Mouse (Mus musculus) CH12.LX (cell line): ENCODE measurements around the gene Cnih1. TPM values are rescaled to one million over a fixed set of nuclear protein-coding genes. Genes with fewer than 3 reads are reported as not detected.

Source experiments
- DNase-seq: peaks from one replicate; pipeline ENCODE4 v3.0.0-alpha.2; 2013; ENCODE audit errors: extremely low read depth
- H3K27ac ChIP-seq: 2 replicates; pipeline ENCODE4 v1.5.1; 2012; ENCODE audit warnings: low read depth, mild to moderate bottlenecking, control low read depth, moderate library complexity; ENCODE audit not compliant: insufficient read depth
- H3K27me3 ChIP-seq: replicated peaks from 2 replicates; pipeline ENCODE3; 2012; ENCODE audit warnings: inconsistent platforms
- H3K36me3 ChIP-seq, 2 experiments: replicated peaks in 1 of 2; 2 replicates each; pipeline versions ENCODE3 to v1.6.1; 2012; ENCODE audit warnings: inconsistent platforms in 1 of 2, low read length in 1 of 2, mild to moderate bottlenecking in 1 of 2, mixed read lengths in 1 of 2, moderate library complexity in 1 of 2; ENCODE audit not compliant: control insufficient read depth in 1 of 2, insufficient read depth in 1 of 2
- H3K4me1 ChIP-seq, 2 experiments: 2 replicates each; pipeline ENCODE4 v1.6.1; 2012; ENCODE audit warnings: inconsistent platforms in 1 of 2, moderate library complexity in 1 of 2; ENCODE audit not compliant: insufficient read depth in 2 of 2, control insufficient read depth in 1 of 2
- H3K4me2 ChIP-seq: 2 replicates; pipeline ENCODE4 v1.6.1; 2012; ENCODE audit warnings: low read depth, mild to moderate bottlenecking, control low read depth; ENCODE audit not compliant: poor library complexity, insufficient read depth, severe bottlenecking
- H3K4me3 ChIP-seq, 3 experiments: fragments of 150-350 bp in 1 of 3; sonication (generic) in 1 of 3; replicated peaks in 1 of 3; 2 replicates each; pipeline versions ENCODE3 to v1.5.1; 2011 to 2012; ENCODE audit warnings: low read depth in 2 of 3, low read length in 2 of 3, mild to moderate bottlenecking in 2 of 3, moderate library complexity in 2 of 3, control low read depth in 1 of 3, improper control_type of control experiment in 1 of 3, inconsistent platforms in 1 of 3, mixed read lengths in 1 of 3; ENCODE audit not compliant: poor library complexity in 1 of 3
- H3K79me2 ChIP-seq: replicated peaks from 2 replicates; pipeline ENCODE4 v1.6.1; 2012; ENCODE audit warnings: mild to moderate bottlenecking, moderate library complexity; ENCODE audit not compliant: control insufficient read depth, poor library complexity, insufficient read depth, severe bottlenecking; ENCODE audit errors: extremely low read depth
- H3K9ac ChIP-seq: 2 replicates; pipeline ENCODE4 v1.6.1; 2012; ENCODE audit warnings: low read depth, mild to moderate bottlenecking, control low read depth, moderate library complexity; ENCODE audit not compliant: insufficient read depth
- H3K9me3 ChIP-seq: replicated peaks from 2 replicates; pipeline ENCODE3; 2012; ENCODE audit warnings: low read length, inconsistent platforms, mixed read lengths
- BHLHE40 ChIP-seq: IDR thresholded peaks from 2 replicates; pipeline ENCODE4 v1.6.1; 2011; ENCODE audit warnings: mild to moderate bottlenecking, low read depth, low read length, improper control_type of control experiment
- CHD1 ChIP-seq: IDR thresholded peaks from 2 replicates; pipeline ENCODE4 v1.6.1; 2012; ENCODE audit warnings: low read depth, low read length, improper control_type of control experiment, inconsistent platforms
- CHD2 ChIP-seq: IDR thresholded peaks from 2 replicates; pipeline ENCODE4 v1.6.1; 2011; ENCODE audit warnings: low read length, improper control_type of control experiment
- CTCF ChIP-seq, 2 experiments: IDR thresholded peaks in 1 of 2; conservative IDR thresholded peaks in 1 of 2; 2 replicates each; pipeline ENCODE4 v1.5.1; 2011 to 2012; ENCODE audit warnings: low read depth in 2 of 2, low read length in 2 of 2, improper control_type of control experiment in 1 of 2, inconsistent platforms in 1 of 2, mild to moderate bottlenecking in 1 of 2, moderate library complexity in 1 of 2
- E2F4 ChIP-seq: IDR thresholded peaks from 2 replicates; pipeline ENCODE4 v1.6.1; 2011; ENCODE audit warnings: low read depth, low read length, improper control_type of control experiment; ENCODE audit not compliant: insufficient replicate concordance
- ELF1 ChIP-seq: IDR thresholded peaks from 2 replicates; pipeline ENCODE4 v1.6.1; 2014; ENCODE audit warnings: low read depth, mild to moderate bottlenecking, inconsistent platforms, low read length, improper control_type of control experiment
- EP300 ChIP-seq: IDR thresholded peaks from 2 replicates; pipeline ENCODE4 v1.6.1; 2011; ENCODE audit warnings: low read length, improper control_type of control experiment
- ETS1 ChIP-seq: conservative IDR thresholded peaks from 2 replicates; pipeline ENCODE4 v1.6.1; 2012; ENCODE audit warnings: low read depth, mild to moderate bottlenecking, inconsistent platforms, low read length, improper control_type of control experiment, moderate library complexity
- GABPA ChIP-seq: IDR thresholded peaks from 2 replicates; pipeline ENCODE4 v1.6.1; 2012; ENCODE audit warnings: low read depth, low read length, improper control_type of control experiment, inconsistent platforms; ENCODE audit not compliant: insufficient replicate concordance
- HCFC1 ChIP-seq: IDR thresholded peaks from 2 replicates; pipeline ENCODE4 v1.6.1; 2012; ENCODE audit warnings: low read depth, mild to moderate bottlenecking, inconsistent platforms, low read length, improper control_type of control experiment
- IRF4 ChIP-seq: IDR thresholded peaks from 2 replicates; pipeline ENCODE4 v1.6.1; 2014; ENCODE audit warnings: low read depth, mild to moderate bottlenecking, inconsistent platforms, low read length, improper control_type of control experiment
- JUN ChIP-seq: IDR thresholded peaks from 2 replicates; pipeline ENCODE4 v1.6.1; 2011; ENCODE audit warnings: low read depth, mild to moderate bottlenecking, low read length, improper control_type of control experiment, moderate library complexity; ENCODE audit not compliant: insufficient read depth
- JUND ChIP-seq: conservative IDR thresholded peaks from 2 replicates; pipeline ENCODE4 v1.6.1; 2011; ENCODE audit warnings: low read depth, low read length, improper control_type of control experiment
- KAT2A ChIP-seq: IDR thresholded peaks from 2 replicates; pipeline ENCODE4 v1.6.1; 2012; ENCODE audit warnings: low read length, improper control_type of control experiment, inconsistent platforms; ENCODE audit not compliant: insufficient replicate concordance
- MAFK ChIP-seq: IDR thresholded peaks from 2 replicates; pipeline ENCODE4 v1.6.1; 2011; ENCODE audit warnings: low read length, improper control_type of control experiment; ENCODE audit not compliant: insufficient replicate concordance
- MAX ChIP-seq: IDR thresholded peaks from 2 replicates; pipeline ENCODE4 v1.6.1; 2011; ENCODE audit warnings: low read length, improper control_type of control experiment
- MAZ ChIP-seq: IDR thresholded peaks from 2 replicates; pipeline ENCODE4 v1.6.1; 2012; ENCODE audit warnings: low read depth, mild to moderate bottlenecking, inconsistent platforms, low read length, improper control_type of control experiment, moderate library complexity
- MEF2A ChIP-seq: IDR thresholded peaks from 2 replicates; pipeline ENCODE4 v1.6.1; 2014; ENCODE audit warnings: low read depth, mild to moderate bottlenecking, inconsistent platforms, low read length, improper control_type of control experiment, borderline replicate concordance
- MXI1 ChIP-seq: IDR thresholded peaks from 2 replicates; pipeline ENCODE4 v1.6.1; 2011; ENCODE audit warnings: mild to moderate bottlenecking, low read depth, low read length, improper control_type of control experiment
- MYC ChIP-seq: IDR thresholded peaks from 2 replicates; pipeline ENCODE4 v1.6.1; 2011; ENCODE audit warnings: low read depth, mild to moderate bottlenecking, improper control_type of control experiment, low read length
- NELFE ChIP-seq: IDR thresholded peaks from 2 replicates; pipeline ENCODE4 v1.6.1; 2011; ENCODE audit warnings: low read depth, low read length, improper control_type of control experiment
- NRF1 ChIP-seq: IDR thresholded peaks from 2 replicates; pipeline ENCODE4 v1.6.1; 2014; ENCODE audit warnings: low read depth, mild to moderate bottlenecking, inconsistent platforms, low read length, improper control_type of control experiment, moderate library complexity
- PAX5 ChIP-seq: IDR thresholded peaks from 2 replicates; pipeline ENCODE4 v1.6.1; 2012; ENCODE audit warnings: low read length, inconsistent platforms, mixed read lengths
- POLR2A ChIP-seq: IDR thresholded peaks from 2 replicates; pipeline ENCODE4 v1.6.1; 2011; ENCODE audit warnings: low read depth, mild to moderate bottlenecking, improper control_type of control experiment, low read length
- POLR2AphosphoS2 ChIP-seq: IDR thresholded peaks from 2 replicates; pipeline ENCODE4 v1.6.1; 2011; ENCODE audit warnings: low read depth, low read length, improper control_type of control experiment
- RAD21 ChIP-seq: IDR thresholded peaks from 2 replicates; pipeline ENCODE4 v1.6.1; 2011; ENCODE audit warnings: low read depth, mild to moderate bottlenecking, low read length, improper control_type of control experiment, moderate library complexity
- RCOR1 ChIP-seq: conservative IDR thresholded peaks from 2 replicates; pipeline ENCODE4 v1.6.1; 2012; ENCODE audit warnings: low read depth, mild to moderate bottlenecking, inconsistent platforms, low read length, improper control_type of control experiment
- SIN3A ChIP-seq: IDR thresholded peaks from 2 replicates; pipeline ENCODE4 v1.6.1; 2012; ENCODE audit warnings: low read length, improper control_type of control experiment, inconsistent platforms
- SMC3 ChIP-seq: IDR thresholded peaks from 2 replicates; pipeline ENCODE4 v1.6.1; 2011; ENCODE audit warnings: low read depth, low read length, improper control_type of control experiment
- TBP ChIP-seq: conservative IDR thresholded peaks from 2 replicates; pipeline ENCODE4 v1.6.1; 2011; ENCODE audit warnings: low read depth, low read length, improper control_type of control experiment
- TCF12 ChIP-seq: IDR thresholded peaks from 2 replicates; pipeline ENCODE4 v1.6.1; 2014; ENCODE audit warnings: low read depth, mild to moderate bottlenecking, inconsistent platforms, low read length, improper control_type of control experiment
- UBTF ChIP-seq: IDR thresholded peaks from 2 replicates; pipeline ENCODE4 v1.6.1; 2012; ENCODE audit warnings: low read depth, mild to moderate bottlenecking, inconsistent platforms, low read length, improper control_type of control experiment, moderate library complexity
- USF1 ChIP-seq: IDR thresholded peaks from 2 replicates; pipeline ENCODE4 v1.6.1; 2014; ENCODE audit warnings: low read depth, mild to moderate bottlenecking, inconsistent platforms, low read length, improper control_type of control experiment
- USF2 ChIP-seq: conservative IDR thresholded peaks from 2 replicates; pipeline ENCODE4 v1.6.1; 2011; ENCODE audit warnings: low read depth, low read length, improper control_type of control experiment
- ZC3H11A ChIP-seq: IDR thresholded peaks from 2 replicates; pipeline ENCODE4 v1.6.1; 2012; ENCODE audit warnings: low read depth, mild to moderate bottlenecking, inconsistent platforms, low read length, improper control_type of control experiment
- ZKSCAN1 ChIP-seq: IDR thresholded peaks from 2 replicates; pipeline ENCODE4 v1.6.1; 2012; ENCODE audit warnings: low read depth, inconsistent platforms, low read length, improper control_type of control experiment, borderline replicate concordance
- ZMIZ1 ChIP-seq: IDR thresholded peaks from 2 replicates; pipeline ENCODE4 v1.6.1; 2012; ENCODE audit warnings: low read depth, mild to moderate bottlenecking, inconsistent platforms, low read length, improper control_type of control experiment
- ZNF384 ChIP-seq: IDR thresholded peaks from 2 replicates; pipeline ENCODE4 v1.6.1; 2012; ENCODE audit warnings: low read depth, low read length, improper control_type of control experiment, inconsistent platforms
- dilution Hi-C: fragments of 300-500 bp; cut with MboI; formaldehyde crosslinking; loops from 2 replicates; pipeline ENCODE4 v1.14.3; 2020; ENCODE audit warnings: low sequenced_read_pairs; ENCODE audit not compliant: extremely low pct_unique_long_range_greater_than_20kb, extremely low pct_ligation_motif_present
- in situ Hi-C: fragments of 300-500 bp; cut with MboI; formaldehyde crosslinking; loops from 3 replicates; pipeline ENCODE4 v1.14.3; 2019; ENCODE audit warnings: low sequenced_read_pairs, low pct_ligation_motif_present, low pct_unique_long_range_greater_than_20kb, mixed read lengths
- polyA plus RNA-seq: library from polyadenylated mRNA; unstranded; fragments of >175 nt; gene quantifications from 2 replicates; pipeline ENCODE4 v1.2.1, GENCODE M21; 2012; ENCODE audit warnings: low read depth; ENCODE audit not compliant: insufficient read length
- total RNA-seq, 2 experiments: library from RNA; depleted of rRNA; stranded (reverse); fragments of 300-350 nt in 1 of 2; fragments of >200 nt in 1 of 2; gene quantifications; 2 replicates each; pipeline ENCODE4 v1.2.3; 2012 to 2014

Gene Cnih1
- total and polyA plus RNA-seq, 3 experiments: 68.9 to 190 (median 185) TPM

DNA sequence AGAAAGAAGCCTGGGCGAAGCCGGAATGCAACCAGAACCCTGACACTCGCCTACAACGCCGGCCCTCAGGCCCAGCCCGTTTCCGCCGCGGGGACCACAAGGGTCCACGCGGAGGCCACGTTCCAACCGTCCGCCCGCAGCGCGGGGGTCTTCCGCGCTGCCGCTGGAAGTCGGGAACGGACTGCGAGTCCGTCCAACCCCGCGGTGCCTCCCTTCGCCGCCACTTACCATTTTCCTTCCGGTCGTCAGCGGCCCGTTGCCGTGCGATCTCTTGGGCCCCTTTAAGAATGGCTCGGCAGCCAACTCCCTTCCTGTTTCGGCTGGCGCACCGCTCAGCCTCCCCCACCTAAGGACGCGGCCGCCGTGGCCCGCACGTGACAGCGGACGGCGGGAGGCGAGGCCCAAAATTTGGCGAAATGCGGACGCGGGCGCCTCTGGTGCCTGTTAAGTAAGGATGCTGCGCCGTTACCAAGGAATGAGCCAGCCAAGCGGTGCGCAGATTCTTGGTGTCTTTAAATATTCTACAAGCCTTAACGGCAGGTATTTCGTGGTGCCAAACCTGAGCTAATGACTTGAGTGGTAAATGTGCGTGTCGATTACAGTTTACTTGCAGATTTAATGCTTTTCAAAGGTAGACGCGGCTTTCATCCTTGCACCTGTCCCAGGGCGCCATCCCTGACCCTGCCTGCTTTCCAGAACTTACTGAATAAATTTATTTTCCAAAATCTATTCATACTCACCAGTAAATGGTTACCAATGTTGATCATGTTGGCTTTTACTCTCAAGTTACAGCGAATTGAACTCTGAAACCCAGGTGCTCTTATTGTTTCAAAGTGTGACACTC, 33.9 kb upstream of the Cnih1 start, which contains the start of gene Gmfb:
Gene Gmfb (minus strand): TSS at position 370 of the 844 bp plus-strand sequence.
- peak within 1 kb of the TSS; percentile 68 to 84 (median 83) for H3K4me3 ChIP-seq
- H3K4me1 ChIP-seq: peaks cover 10 to 33% of the 10 kb centered on the region in 2 experiments
- TF ChIP-seq UBTF: no peak; the same call in 1 of the 2 replicates
- peak; percentile 73 for TF ChIP-seq NELFE
- TF ChIP-seq RCOR1: peak; percentile 89
- no peak for TF ChIP-seq JUN
- peak; percentile 100 for TF ChIP-seq BHLHE40
- peak; percentile 81 for TF ChIP-seq CHD2
- no peak for TF ChIP-seq CHD1
- peak; percentile 92 for TF ChIP-seq TCF12
- peak; percentile 83 for TF ChIP-seq ZMIZ1
- peak; percentile 87 for TF ChIP-seq HCFC1
- peak; percentile 98 for TF ChIP-seq SIN3A
- TF ChIP-seq ZKSCAN1: no peak
- TF ChIP-seq E2F4: no peak
- TF ChIP-seq MAFK: no peak
- TF ChIP-seq TBP: 0 out of 2 replicates have a peak, but pooled peaks have one; percentile 19
- TF ChIP-seq USF2: peak; percentile 82
- peak; percentile 66 for TF ChIP-seq ETS1
- peak; percentile 96 for TF ChIP-seq MXI1
- peak; percentile 61 for TF ChIP-seq IRF4
- TF ChIP-seq USF1: peak; percentile 95
- TF ChIP-seq MAZ: peak; percentile 79
- peak; percentile 80 for TF ChIP-seq MEF2A
- TF ChIP-seq POLR2A: peak; percentile 85
- peak; percentile 72; the same call in 1 of the 2 replicates for TF ChIP-seq KAT2A
- no peak for TF ChIP-seq ZNF384
- TF ChIP-seq ELF1: peak; percentile 94
- peak; percentile 91; the same call in 1 of the 2 replicates for TF ChIP-seq MYC
- peak in 1 of 2 experiments; percentile 30; a peak in 1 of 4 replicates for TF ChIP-seq CTCF (conservative IDR thresholded peaks at IDR 0.05 in 1 of 2, IDR thresholded peaks at IDR 0.05 in 1 of 2; ENCODE audit: low read depth in 2 of 2, low read length in 2 of 2)
- TF ChIP-seq SMC3: no peak
- no peak for TF ChIP-seq JUND
- TF ChIP-seq POLR2AphosphoS2: no peak; the same call in 1 of the 2 replicates
- no peak; the same call in none of the 2 replicates for TF ChIP-seq RAD21
- TF ChIP-seq MAX: peak; percentile 94
- TF ChIP-seq EP300: no peak; the same call in 1 of the 2 replicates
- TF ChIP-seq NRF1: peak; percentile 54
- TF ChIP-seq GABPA: no peak; the same call in 1 of the 2 replicates
- TF ChIP-seq PAX5: no peak
- TF ChIP-seq ZC3H11A: no peak
- peaks cover 2 to 8% of the 10 kb centered on the region in 2 experiments for H3K36me3 ChIP-seq
- H3K27me3 ChIP-seq: no peaks in the 10 kb centered on the region
- H3K4me2 ChIP-seq: peak within 1 kb of the TSS; percentile 99
- H3K9me3 ChIP-seq: no peaks in the 10 kb centered on the region
- H3K9ac ChIP-seq: peak within 1 kb of the TSS; percentile 89
- peak; percentile 90 for DNase-seq
- peaks cover 24% of the 10 kb centered on the region for H3K79me2 ChIP-seq
- peak within 1 kb of the TSS; percentile 39 for H3K27ac ChIP-seq
- dilution Hi-C loops (no loop called here), in situ Hi-C loops (no loop called here)
